Mouse (Mus musculus): Measurements from ENCODE around the gene Scd2.
"Not testable (repeated sequence)": the region's sequence is repeated elsewhere in the genome, so short reads cannot be mapped to it uniquely, and the experiment has no call there.

The Scd2 gene

DNA sequence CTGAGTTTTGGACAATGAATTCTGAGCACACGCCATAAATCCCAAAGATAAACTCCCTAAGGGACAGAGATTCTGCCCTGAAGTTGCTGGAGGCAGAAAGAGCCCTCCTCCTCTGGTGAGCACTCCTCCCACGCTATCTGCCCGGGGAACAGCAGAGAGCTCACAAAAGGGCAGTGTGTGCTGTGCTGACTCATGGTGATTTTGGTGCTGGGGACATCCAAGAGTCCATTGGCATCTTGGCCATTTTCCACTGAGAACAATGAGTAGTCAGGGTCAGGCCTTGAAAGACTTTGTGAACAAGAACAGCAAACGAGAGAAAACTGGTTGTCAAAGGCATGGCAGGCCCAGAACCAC is 18.5 kb downstream of the Scd2 start:
- DNase-seq (ENCODE audit: low read depth, low spot score), result no peak

DNA sequence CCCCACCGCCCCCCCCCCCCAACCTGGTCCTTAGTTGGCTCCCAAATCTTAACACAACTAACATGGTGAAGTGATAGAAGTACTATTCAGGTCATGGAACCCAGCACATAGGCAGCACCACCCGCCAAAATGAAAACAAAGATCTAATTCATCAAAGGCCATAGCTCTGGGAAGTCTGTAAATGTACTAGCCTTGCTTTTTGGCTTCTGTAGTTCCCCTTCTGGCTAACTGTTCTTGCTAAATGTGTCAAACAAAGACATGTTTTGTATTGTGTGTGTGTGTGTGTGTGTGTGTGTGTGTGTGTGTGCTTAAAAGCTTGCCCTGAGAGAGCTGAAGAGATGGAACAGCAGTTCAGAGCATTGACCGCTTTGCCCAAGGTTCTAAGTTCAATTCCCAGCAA is 19.6 kb downstream of the Scd2 start:
- no peak for DNase-seq (ENCODE audit: low read depth, low spot score)

DNA sequence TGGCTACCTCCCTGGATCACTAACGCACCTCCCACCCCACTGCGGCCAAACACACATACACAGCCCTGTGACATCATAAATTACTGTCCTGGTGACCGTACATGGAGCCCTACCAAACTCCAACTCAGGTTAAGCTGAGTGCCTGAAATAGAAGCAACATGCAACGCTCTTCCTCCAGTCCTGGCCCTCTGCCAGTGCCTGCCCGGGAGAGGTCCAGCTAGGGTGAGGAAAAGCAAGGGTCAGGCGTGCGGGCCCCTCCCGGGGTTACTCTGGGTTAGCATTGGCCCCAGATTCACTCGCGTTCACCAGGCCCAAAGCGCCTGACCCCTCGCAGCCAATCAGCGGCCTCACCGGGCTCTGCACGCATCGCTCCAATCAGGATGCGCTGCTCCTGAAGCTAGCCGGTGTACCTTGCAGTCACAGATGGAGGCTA is 20.9 kb downstream of the Scd2 start:
- no peak for DNase-seq (ENCODE audit: low read depth, low spot score)

DNA sequence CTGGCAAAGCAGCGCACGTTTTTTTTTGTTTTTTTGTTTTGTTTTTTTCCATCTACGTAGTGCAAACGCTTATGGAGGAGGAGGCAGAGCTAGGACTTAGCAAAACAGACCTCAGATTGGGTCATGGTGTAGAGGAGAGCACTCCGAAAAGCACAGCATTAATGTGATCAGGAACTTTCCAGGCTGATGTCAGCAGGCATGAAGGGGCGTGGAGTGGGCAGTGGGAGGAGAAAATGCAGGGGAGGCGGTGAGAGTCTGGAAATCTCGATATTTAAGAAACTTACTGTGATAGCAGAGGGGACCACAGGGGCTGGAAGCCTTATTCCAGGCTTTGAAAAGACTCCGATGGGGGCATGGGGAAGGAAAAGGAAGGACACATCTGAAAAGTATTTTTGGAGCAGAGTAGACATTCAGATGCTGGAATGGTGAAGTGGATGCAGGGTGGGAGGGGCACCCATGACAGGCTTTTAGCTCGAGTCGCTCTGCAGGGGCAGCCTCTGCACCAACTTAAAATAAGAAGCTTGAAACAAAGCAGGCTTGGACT is 21.5 kb downstream of the Scd2 start:
- DNase-seq (ENCODE audit: low read depth, low spot score), result no peak

DNA sequence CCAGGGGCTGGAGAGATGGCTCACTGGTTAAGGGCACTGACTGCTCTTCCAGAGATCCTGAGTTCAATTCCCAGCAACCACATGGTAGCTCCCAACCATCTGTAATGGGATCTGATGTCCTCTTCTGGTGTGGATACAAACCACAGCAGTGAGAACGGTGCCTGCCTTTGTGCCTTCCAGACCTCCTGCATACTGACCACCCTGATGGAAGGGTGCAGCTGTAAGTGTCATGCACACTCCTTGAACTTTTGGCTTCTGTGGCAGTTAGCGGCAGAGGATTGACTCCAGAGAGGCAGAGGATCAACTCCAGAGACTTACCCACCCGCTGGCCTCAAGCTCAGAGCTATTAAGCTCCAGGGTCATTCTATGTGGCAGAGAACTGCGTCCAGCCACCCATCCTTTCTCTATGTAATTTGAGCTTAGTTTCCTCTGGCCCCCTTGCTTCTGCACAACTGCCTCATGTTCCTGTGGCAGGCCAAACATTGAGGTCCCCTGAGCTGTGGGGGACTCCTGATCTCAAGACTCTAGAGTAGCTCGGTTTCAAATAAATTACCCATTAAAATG is 23.4 kb downstream of the Scd2 start:
- DNase-seq (ENCODE audit: low read depth, low spot score), result no peak

DNA sequence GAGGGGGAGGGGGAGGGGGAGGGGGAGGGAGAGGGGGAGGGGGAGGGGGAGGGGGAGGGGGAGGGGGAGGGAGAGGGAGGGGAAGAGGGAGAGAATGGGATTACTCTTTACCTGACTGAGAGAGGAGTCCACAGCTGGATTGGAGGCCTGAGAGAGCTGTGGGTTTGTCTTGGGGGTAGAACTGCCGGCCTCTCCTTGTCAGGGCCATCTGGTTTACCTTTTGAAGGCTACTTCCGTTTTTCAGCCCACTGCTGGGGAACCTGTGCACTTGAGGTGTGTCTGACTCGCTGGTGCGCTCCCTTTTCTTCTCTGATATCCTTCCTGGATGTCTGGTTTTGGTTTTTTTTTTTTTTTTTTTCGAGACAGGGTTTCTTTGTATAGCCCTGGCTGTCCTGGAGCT is 23.9 kb downstream of the Scd2 start:
- DNase-seq (ENCODE audit: low read depth, low spot score), result no peak

DNA sequence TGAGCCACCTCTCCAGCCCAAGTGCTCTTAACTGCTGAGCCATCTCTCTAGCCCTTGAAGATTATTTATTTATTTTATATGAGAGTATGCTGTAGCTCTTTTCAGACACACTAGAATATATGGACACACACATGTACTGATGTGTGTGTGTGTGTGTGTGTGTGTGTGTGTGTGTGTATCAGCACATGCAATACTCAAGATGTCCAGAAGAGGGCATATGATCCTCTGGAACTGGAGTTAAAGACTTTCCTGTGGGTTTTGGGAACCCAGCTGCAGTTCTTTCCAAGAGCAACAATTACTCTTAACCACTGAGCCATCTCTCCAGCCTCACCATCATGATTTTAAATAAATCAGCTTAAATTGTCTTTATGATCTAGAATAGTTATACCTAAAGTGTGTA is 25.1 kb downstream of the Scd2 start:
- DNase-seq (ENCODE audit: low read depth, low spot score), result no peak

DNA sequence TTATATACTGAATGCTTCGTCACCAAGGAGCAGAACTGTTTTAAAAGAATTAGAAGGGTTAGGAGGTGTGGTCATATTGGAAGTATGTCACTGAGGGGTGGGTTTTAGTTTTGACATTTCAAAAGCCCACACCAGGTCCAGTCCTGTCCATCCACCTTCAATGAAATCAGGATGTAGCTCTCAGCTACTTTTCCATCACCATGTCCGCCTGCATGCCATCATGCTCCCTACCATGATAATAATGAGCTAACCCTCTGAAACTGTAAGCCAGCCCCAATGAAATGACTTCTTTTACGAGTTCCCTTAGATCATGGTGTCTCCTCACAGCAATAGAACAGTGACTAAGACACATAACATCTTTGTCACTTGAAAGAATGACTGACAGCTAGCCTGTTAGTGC is 26.8 kb downstream of the Scd2 start:
- DNase-seq (ENCODE audit: low read depth, low spot score), result no peak

DNA sequence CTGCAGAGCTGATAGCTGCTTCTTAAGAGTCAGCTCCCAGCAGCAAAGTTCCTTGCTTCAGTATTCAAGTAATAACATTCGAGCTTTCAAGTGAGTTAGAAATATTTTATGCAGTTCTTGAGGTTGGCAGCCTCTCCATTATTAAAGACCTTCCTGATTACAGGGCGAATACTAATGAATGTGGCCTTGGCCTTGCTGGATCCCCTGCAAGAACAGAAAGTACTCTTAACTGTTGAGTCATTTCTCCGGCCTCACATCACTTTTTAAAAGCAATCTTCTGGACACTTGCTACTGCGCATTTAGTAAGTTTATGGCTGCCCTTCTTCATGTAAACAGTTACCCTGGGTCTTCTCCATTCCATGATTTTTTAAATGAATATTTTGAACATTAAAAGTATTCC is 27.7 kb downstream of the Scd2 start:
- no peak for DNase-seq (ENCODE audit: low read depth, low spot score)

DNA sequence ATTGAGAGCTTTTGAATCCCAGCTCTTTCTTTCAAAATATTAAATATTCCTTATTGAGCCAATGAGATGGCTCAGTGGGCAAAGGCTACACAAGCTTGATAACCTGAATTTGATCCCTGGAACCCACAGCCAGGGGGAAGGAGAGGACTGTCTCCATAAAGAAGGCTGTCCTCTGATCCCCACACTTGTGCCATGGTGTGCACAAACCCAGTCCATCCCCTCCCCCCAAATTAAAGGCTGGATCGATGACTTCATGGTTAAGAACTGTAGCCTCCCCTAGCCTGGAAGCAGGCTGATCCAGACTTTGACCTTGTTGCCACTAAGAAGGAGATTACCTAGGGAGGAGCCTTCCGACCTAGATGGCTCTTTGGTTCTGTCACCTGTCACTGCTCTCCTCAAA is 28.2 kb downstream of the Scd2 start:
- DNase-seq (ENCODE audit: low read depth, low spot score), result no peak

DNA sequence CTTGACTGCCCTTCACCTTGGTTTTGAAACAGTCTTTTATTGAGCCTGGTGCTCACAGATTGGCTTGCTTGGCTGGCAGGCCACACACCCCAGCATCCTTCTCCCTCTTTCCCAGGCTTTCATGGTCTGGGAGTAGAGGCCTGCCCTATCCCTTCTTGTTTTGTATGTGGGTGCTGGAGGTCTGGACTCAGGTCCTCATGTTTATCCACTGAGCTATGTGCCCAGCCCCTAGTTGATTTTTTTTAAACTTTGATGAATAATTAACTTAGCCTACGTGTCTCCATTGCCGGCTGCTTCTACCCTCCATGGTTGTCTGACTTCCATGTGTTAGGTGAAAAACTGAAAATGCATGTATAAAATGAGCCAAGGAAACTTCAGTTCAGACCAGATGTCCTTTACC is 36.1 kb downstream of the Scd2 start:
- no peak for DNase-seq (ENCODE audit: low read depth, low spot score)

DNA sequence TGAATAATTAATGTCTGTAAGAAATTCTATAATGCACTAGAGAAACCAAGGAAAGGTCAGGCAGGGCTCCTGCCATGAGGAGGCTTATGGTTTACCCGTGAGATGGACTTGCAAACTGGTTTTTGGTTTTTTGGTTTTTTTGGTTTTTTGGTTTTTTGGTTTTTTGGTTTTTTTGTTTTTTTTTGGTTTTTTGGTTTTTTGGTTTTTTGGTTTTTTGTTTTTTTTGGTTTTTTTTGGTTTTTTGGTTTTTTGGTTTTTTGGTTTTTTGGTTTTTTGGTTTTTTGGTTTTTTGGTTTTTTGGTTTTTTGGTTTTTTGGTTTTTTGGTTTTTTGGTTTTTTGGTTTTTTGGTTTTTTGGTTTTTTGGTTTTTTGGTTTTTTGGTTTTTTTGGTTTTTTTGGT is 37.7 kb downstream of the Scd2 start:
- not testable (repeated sequence) for DNase-seq (ENCODE audit: low read depth, low spot score)

DNA sequence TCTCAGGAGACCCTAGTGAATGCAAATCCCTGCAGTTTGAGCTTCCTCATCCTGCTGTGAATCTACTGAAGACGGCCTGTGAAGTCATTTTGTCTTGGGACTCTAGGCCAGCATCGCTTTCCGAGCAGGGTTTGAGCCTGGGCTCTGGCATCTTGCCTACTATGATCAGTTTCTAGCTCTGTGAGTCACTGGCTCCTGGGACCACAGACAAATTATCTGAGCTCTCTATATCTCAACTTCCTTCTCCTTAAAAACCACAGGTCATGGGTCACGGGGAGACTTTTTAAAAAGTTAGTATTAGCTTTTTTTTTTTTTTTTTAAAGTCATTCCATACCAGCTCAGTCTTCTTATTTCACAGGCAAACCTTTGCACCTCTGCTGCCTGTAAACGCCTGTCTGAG is 38.4 kb downstream of the Scd2 start:
- DNase-seq (ENCODE audit: low read depth, low spot score), result no peak

DNA sequence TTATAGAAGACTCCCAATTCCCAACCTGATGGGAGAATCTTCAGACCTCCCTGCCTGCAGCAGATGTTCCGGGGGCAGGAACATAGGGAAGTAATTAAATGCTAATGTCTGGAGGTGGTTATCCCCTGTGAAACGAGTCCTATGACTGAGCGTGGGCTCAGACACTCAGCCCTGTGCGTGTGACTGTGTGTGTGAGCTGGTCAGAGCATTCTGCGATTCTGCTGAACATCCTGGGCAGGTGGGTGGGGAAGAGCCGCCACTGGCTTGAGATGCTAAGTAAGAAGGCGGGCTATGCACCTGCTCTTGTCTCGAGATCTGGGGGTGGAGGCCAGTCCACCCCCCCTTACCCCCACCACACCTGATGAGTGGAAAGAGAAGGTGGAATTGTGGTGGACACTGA is 38.9 kb downstream of the Scd2 start:
- no peak for DNase-seq (ENCODE audit: low read depth, low spot score)

DNA sequence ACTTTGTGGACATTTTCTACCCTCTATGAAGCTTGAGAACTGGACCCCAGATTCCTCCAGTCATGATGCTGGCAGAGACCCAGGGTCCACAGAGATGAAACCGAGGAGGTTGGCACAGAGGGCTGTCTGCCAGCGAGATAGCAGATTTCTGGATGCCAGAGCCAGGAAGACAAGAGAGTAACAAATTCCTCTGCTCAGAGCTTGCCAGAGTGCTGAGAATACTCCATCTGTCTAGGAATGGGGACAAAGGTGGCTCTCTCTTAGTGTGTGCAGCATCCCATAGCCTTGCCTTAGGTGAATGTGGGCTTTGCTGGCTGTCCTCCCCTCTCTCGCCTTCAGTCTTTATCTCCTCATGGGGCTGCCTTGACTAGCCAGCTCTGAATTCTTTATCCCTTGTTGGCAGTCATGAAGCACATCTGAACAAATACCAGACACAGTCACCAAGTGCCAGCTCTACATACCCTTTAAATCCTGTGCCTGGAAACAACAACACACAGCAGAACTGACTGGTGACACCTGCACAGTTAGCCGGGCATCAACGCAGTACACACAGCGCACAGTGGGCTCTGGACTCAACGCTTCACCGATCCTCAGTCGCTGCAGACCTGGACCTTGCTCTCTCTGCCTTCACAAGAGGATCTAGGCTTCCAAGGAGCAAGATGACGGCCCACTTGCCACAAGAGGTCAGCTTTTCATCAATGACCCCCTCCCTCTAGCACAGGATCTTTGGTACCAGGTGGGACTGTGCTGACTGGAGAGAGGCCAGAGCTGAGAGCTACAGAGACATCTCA is 39.6 kb downstream of the Scd2 start, which contains the start of gene Scd4:
TSS of gene Scd4 (plus strand) at position 260 of the 791 bp plus-strand sequence.
- no peak for DNase-seq (ENCODE audit: low read depth, low spot score)

DNA sequence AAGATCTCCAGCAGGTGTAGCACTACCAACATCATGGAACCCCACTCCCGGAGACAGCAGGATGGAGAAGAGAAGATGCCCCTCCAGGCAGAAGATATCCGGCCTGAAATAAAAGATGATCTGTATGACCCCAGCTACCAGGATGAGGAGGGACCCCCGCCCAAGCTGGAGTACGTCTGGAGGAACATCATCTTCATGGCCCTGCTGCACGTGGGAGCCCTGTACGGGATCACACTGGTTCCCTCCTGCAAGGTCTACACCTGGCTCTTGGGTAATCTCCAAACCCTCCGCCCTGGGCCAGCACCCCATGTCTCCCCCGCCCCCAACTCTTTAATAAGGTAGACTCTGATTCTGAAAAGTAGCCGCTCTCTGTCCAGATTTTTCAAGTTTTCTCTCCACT is 40.5 kb downstream of the Scd2 start:
- no peak for DNase-seq (ENCODE audit: low read depth, low spot score)

DNA sequence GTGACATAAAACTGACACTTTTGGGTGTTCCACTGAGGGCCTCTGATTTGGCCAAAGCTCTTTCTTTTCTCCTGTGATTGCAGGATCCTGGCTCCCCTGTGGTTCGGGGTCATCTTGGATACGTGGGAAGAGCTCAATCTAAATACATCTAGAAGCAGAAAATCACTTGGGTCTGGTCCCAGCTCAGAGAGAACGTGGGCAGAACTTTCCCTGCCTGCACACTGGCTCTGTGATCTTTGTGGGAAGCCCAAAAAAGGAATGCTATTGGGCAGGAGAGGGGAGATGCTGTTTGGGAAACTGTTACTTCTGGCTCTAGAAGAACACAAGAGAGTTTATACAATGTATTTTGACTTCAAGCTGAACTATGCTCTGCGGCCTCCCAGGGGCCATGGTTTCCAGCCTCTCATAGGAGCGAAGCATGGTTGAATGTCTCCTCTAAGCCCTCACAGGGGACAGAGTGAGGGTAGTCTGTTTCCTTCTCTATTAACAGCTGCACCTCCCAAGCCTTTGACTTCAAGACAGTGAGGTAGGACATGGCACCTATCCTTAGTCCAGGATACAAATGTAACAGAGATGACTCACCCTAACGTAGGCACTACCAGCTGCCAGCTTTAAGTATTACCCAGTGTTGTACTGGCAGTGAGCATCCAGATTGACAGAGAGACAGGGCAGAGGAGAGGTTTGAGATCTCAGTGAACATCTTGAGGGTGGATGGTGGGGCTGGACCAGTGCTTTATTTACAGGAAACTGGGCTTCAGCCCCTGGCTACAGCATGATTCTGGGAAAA is 42.6 kb downstream of the Scd2 start:
- DNase-seq (ENCODE audit: low read depth, low spot score), result no peak

DNA sequence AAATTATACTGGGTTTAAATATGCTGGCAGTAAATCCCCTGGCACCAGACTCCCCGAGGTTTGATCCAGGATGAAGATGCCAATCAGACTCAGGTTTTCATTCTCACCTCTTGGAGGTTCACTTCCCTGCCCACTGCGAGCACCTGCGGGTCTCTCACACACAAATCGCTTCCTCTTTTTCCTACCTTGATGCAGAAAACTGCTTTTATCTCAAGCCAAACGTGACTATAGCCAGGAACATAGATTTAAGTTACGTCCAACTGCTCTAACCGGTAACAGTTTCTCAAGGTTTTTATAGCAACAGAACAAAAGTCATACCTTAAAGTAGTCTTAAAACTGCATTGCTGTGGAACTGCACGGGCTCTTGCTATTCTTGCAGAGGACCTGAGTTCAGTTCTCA is 56.2 kb downstream of the Scd2 start:
- DNase-seq (ENCODE audit: low read depth, low spot score), result no peak

DNA sequence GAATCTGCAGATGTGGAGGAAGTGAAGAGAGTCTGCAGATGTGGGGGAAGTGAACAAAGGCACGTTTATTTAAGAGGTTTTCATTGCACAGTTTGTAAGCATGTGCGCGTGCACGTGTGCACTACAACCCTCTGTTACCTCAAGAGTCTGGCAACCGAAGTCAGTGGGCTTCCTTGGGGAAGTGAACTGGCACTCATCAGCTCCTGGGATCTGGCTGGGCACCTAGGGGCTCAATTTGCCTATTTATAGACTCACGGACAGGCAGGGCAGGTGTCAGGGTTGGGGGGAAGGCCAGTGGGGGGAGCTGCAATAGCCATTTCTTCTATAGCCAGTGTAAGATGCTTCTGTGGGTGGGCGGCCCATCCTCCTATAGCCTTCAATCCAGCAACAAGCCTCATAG is 58.3 kb downstream of the Scd2 start:
- DNase-seq (ENCODE audit: low read depth, low spot score), result no peak
